Mouse (Mus musculus) neural tube, embryonic 14.5 days (tissue): ENCODE results near the gene RPS10-NUDT3. TPM values are rescaled to one million over a fixed set of nuclear protein-coding genes. Genes with fewer than 3 reads are reported as not detected.

Experiments
- ATAC-seq: fragments of 200-750 bp; cut with Nextera tagmentation; 2 replicates; pipeline ENCODE4 v1.8.0; 2017; ENCODE audit warnings: low read depth, mild to moderate bottlenecking, moderate TSS enrichment, moderate library complexity
- H3K27ac ChIP-seq: fragments of 300-500 bp; sonication (generic); 2 replicates; pipeline ENCODE4 v1.5.1; 2014; ENCODE audit warnings: low read depth, mild to moderate bottlenecking, control low read depth, low read length, moderate library complexity, mixed read lengths
- H3K27me3 ChIP-seq: fragments of 300-500 bp; sonication (generic); 2 replicates; pipeline ENCODE4 v1.6.1; 2014; ENCODE audit warnings: low read length; ENCODE audit not compliant: control insufficient read depth, insufficient read depth
- H3K36me3 ChIP-seq: fragments of 300-500 bp; sonication (generic); 2 replicates; pipeline ENCODE4 v1.6.1; 2014; ENCODE audit warnings: low read length, mixed read lengths; ENCODE audit not compliant: control insufficient read depth, insufficient read depth
- H3K4me1 ChIP-seq: fragments of 300-500 bp; sonication (generic); 2 replicates; pipeline ENCODE4 v1.6.1; 2014; ENCODE audit warnings: low read length; ENCODE audit not compliant: control insufficient read depth, insufficient read depth
- H3K4me2 ChIP-seq: fragments of 300-500 bp; sonication (generic); 2 replicates; pipeline ENCODE4 v1.6.1; 2014; ENCODE audit warnings: mild to moderate bottlenecking, low read depth, low read length, control low read depth
- H3K4me3 ChIP-seq: fragments of 300-500 bp; sonication (generic); 2 replicates; pipeline ENCODE4 v1.5.1; 2014; ENCODE audit warnings: low read depth, low read length, control low read depth, mixed read lengths
- H3K9ac ChIP-seq: fragments of 300-500 bp; sonication (generic); replicated peaks from 2 replicates; pipeline ENCODE4 v1.6.1; 2014; ENCODE audit warnings: low read depth, mild to moderate bottlenecking, control low read depth, low read length, mixed read lengths
- H3K9me3 ChIP-seq: fragments of 300-500 bp; sonication (generic); 2 replicates; pipeline ENCODE4 v1.6.1; 2016; ENCODE audit warnings: low read length; ENCODE audit not compliant: control insufficient read depth
- WGBS: fragments of 180-500 bp; shearing (Covaris S2); extraction: QIAGEN DNeasy Blood & Tissue Kit; methylation state at CpG from one replicate; pipeline ENCODE4 v1.1.7; 2014; 5-methylcytosine and 5-hydroxymethylcytosine counted together
- polyA plus RNA-seq: library from polyadenylated mRNA; unstranded; fragments of >200 nt; fragmentation: Nextera tagmentation; extraction: Ambion mirVana; gene quantifications from 2 replicates; pipeline ENCODE4 v1.2.1, GENCODE M21; 2014

The RPS10-NUDT3 gene
- polyA plus RNA-seq, 1 experiment from 2014 or later, result not detected

DNA sequence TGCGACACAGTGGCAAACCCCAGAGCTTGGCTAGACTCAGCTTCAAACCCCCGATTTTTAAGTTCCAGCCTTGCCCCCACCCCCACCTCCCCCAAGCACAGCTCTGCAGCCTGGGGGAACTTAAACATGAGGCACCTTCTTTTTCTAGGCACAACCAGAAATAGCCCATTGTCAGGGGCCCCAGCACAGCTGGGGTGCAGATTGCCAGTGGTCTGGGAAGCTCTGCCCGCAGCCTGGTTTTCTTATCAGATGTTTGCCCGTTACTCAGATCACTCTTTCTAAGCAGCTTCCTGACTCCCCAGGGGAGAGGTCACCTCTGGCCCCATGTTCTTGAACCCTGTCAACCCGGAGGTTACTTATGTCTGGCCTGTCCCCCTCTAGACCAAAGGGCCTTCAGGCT is 21.4 kb upstream of the RPS10-NUDT3 start:
- peak overlapping the region; percentile 66 for H3K4me3 ChIP-seq
- H3K27ac ChIP-seq, result no peak overlapping the region
- 15% methylated on average over 5 of the region's 5 CpGs for WGBS
- H3K4me1 ChIP-seq, result peaks cover 7% of the 10 kb centered on the region; the same call in 1 of the 2 replicates
- ATAC-seq, result no peak
- peak overlapping the region; percentile 71 for H3K9ac ChIP-seq
- H3K27me3 ChIP-seq, result no peaks in the 10 kb centered on the region
- H3K9me3 ChIP-seq, result no peaks in the 10 kb centered on the region
- H3K4me2 ChIP-seq, result peak overlapping the region; percentile 68
- H3K36me3 ChIP-seq, result no peaks in the 10 kb centered on the region

DNA sequence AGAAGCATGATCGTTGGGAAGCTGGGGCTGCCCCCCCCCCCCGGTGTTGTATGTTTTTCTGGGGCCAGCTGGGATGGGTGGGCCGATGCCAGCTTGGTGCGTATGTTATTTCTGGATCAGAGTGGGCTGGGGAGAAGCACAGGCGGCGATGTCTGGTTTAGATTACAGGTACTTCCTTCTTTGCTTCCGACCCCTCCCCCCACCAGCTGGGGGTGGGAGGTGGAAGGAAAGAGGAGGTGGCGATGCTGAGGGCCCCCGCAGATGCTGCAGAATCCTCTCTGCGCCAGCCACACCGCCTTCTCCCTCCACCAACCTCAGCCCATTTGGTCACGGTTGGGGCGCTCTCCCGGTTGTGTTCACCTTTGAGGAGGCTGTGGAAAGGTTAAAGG is 21.0 kb upstream of the RPS10-NUDT3 start:
- ATAC-seq, result peak; percentile 32; the same call in 1 of the 2 replicates
- Histone ChIP-seq H3K4me1 (peaks cover 7% of the 10 kb centered on the region; the same call in 1 of the 2 replicates), H3K36me3 (no peaks in the 10 kb centered on the region)

DNA sequence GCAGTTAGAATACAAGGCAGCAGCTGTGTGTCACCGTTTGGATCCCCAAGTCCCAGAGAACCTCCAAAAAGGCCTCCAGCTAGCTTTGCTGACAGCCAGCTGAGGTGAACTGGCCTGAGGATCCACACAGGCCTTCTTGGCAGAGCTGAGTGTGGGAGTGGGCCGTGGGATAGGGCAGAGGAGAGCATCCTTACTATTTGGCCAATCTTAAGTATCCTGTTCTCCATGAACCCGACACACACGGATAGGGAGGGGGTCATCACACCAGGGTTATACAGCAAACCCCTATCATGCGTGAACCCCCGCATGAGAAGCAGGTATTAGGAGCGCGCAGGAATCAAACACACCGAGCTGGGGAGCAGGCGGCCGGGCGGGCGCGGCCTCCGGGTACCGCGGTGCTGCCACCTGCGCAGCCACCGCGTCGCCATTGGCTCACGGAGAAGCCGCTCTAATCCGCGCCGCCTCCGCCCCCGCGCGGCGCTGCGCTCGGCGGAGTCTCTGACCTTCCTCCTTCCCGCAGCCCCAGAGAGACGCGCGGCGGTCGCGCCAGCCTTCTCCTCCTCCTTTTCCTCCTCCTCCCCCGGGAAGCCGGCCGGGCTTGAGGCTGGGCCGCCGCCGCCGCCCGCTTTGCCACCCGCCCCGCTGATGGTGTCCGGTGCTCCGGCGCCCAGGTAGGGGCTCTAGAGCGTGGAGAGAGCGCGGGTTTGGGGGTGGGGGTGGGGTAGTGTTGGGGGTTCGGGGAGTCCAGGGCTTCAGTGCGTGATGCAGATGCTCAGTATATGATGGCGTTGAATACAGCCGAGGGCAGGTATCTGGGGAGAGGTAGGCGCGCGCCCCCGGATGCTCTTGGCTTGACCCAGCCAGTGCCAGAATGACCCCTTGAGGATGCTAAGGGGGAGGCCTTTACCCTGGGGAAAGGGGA is 20.3 kb upstream of the RPS10-NUDT3 start, which contains the start of gene Pacsin1:
Gene Pacsin1, plus strand, starts transcription at position 421 of the 922 bp plus-strand sequence.
- peak within 1 kb of the TSS; percentile 68 for H3K4me2 ChIP-seq
- no peaks in the 10 kb centered on the region for H3K27me3 ChIP-seq
- 2% methylated on average over 48 of the region's 65 CpGs for WGBS
- peak; percentile 88 for ATAC-seq
- H3K36me3 ChIP-seq, result no peaks in the 10 kb centered on the region
- peak within 1 kb of the TSS; percentile 71 for H3K9ac ChIP-seq
- H3K9me3 ChIP-seq, result no peaks in the 10 kb centered on the region
- peak within 1 kb of the TSS; percentile 70; the same call in 1 of the 2 replicates for H3K27ac ChIP-seq
- H3K4me3 ChIP-seq, result peak within 1 kb of the TSS; percentile 66
- H3K4me1 ChIP-seq, result peaks cover 7% of the 10 kb centered on the region; the same call in 1 of the 2 replicates

More for the DNA sequence above, 21.0 kb upstream of the RPS10-NUDT3 start:
- Histone ChIP-seq H3K27me3 (no peaks in the 10 kb centered on the region), H3K4me2 (peak overlapping the region; percentile 68), H3K27ac (peak overlapping the region; percentile 70; the same call in 1 of the 2 replicates), H3K9ac (peak overlapping the region; percentile 71), H3K9me3 (no peaks in the 10 kb centered on the region), H3K4me3 (peak overlapping the region; percentile 66)
- 4% methylated on average over 14 of the region's 14 CpGs for WGBS

DNA sequence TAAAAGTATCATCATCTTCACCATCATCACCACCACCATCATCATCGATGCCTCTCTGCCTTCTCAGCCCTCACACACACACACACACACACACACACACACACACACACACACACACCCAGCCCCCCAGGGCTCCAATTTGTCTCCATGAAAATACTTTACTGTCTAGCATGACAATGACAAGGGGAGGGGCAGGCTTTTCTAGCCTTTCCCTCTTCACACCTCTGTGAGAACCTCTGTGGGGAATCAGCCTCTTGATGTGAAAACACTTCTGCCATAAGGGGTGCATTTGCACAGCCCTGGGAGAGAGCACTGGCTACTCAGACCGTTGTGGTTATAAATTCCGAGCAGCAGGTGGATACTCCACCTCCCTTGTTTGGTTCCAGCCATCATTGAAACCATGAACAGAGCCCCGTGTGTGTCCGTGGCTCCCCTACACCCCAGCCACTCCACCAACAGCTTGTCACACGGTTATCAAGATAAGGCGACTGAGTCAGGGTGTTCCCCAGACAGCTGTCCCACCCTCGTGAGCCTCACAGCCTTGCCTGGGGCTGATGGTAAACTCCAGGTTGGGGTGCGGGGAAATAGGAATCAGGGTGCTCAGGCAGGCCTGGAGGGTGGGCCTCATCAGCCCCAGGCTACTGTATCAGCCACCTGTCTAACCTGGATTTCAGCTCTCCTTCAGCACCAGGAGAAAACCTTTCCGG is 18.4 kb upstream of the RPS10-NUDT3 start:
- Histone ChIP-seq H3K27ac (no peak overlapping the region), H3K36me3 (no peaks in the 10 kb centered on the region), H3K4me1 (peaks cover 7% of the 10 kb centered on the region; the same call in 1 of the 2 replicates), H3K27me3 (no peaks in the 10 kb centered on the region), H3K9me3 (no peaks in the 10 kb centered on the region), H3K4me3 (no peak overlapping the region), H3K4me2 (no peak overlapping the region), H3K9ac (no peak overlapping the region)
- ATAC-seq, result no peak
- 51% methylated on average over 10 of the region's 10 CpGs for WGBS

DNA sequence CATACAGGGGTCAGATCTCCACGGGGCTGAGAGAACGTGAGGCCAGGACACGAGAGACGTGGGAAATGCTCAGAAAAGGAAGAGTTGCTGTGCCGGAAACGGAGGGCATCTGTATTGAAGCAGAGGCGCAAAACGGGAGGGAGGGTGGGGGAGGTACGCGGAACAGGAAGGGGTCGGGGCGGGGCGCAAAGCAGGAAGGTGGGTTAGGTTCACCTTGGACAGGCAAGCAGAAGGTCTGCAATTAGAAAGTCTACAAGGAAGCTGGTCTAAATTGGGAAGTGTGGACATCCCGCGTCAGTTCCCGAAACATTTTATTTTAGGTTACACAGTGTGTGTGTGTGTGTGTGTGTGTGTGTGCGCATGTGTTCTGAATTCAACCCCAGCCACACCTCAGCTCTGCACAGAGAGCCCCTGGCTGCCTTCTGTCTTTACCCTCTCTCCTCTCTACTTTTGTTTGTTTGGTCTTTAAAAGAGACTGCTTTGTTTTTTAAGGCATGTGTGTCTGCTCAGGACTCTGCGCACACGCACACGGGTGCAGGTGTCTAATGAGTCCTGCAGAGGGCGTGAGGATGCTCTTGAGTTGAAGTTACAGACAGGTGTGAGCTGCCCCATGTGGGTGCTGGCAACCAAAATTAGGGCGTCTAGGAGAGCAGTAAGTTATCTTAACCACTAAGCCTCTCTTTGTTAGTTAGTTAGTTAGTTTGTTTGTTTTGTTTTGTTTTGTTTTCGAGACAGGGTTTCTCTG is 17.2 kb upstream of the RPS10-NUDT3 start:
- H3K9me3 ChIP-seq, result no peaks in the 10 kb centered on the region
- H3K4me3 ChIP-seq, result no peak overlapping the region
- no peak overlapping the region for H3K4me2 ChIP-seq
- H3K9ac ChIP-seq, result no peak overlapping the region
- ATAC-seq, result no peak
- H3K27me3 ChIP-seq, result no peaks in the 10 kb centered on the region
- 85% methylated on average over 23 of the region's 23 CpGs for WGBS
- H3K4me1 ChIP-seq, result peaks cover 7% of the 10 kb centered on the region; the same call in 1 of the 2 replicates
- no peaks in the 10 kb centered on the region for H3K36me3 ChIP-seq
- H3K27ac ChIP-seq, result no peak overlapping the region

DNA sequence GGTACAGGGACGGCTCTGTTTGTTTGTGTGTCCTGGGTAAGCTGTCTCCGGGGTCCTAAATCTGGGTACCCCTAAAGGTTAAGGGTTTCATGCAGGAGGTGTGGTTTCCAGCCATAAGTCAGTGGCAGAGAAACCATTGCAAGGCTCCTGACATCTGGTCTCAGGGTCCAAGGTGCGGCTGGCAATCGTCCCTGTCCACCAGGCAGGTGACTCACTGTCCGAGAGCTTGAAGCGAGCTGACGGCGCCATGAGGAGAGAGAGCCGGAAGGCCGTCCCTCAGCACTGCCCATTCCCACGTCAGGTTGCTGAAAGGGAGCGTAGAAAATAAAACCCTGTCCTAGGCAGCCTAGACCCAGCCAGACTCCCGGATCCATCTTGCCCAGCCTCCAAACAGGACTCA is 15.6 kb upstream of the RPS10-NUDT3 start:
- H3K27ac ChIP-seq, result no peak overlapping the region
- H3K4me1 ChIP-seq, result no peaks in the 10 kb centered on the region
- no peaks in the 10 kb centered on the region for H3K36me3 ChIP-seq
- no peak overlapping the region for H3K9ac ChIP-seq
- no peak for ATAC-seq
- no peak overlapping the region for H3K4me2 ChIP-seq
- WGBS, result 79% methylated on average over 13 of the region's 13 CpGs
- H3K27me3 ChIP-seq, result no peaks in the 10 kb centered on the region
- H3K9me3 ChIP-seq, result no peaks in the 10 kb centered on the region
- no peak overlapping the region for H3K4me3 ChIP-seq

DNA sequence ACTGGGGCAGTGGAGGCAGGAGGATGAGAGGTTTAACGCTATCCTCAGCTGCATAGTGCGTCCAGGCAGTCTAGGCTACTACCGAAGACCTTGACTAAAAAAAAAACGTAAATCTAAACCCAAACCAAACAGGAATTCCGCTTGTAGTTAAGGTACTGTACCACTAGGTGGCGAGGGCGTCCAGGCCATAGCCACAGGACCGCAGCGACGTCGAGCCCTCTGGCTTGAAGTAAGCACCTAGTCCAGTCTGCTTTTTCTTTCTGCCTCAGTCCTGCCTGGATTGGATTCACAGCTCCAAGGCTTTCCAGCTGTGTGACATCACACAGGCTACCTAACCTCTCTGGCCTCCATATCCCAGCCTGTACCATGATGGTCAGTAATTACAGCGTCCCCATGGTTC is 15.1 kb upstream of the RPS10-NUDT3 start:
- no peak overlapping the region for H3K4me2 ChIP-seq
- no peak overlapping the region for H3K27ac ChIP-seq
- H3K9me3 ChIP-seq, result no peaks in the 10 kb centered on the region
- H3K4me1 ChIP-seq, result no peaks in the 10 kb centered on the region
- H3K4me3 ChIP-seq, result no peak overlapping the region
- no peaks in the 10 kb centered on the region for H3K27me3 ChIP-seq
- WGBS, result 14% methylated on average over 12 of the region's 12 CpGs
- no peak for ATAC-seq
- no peak overlapping the region for H3K9ac ChIP-seq
- H3K36me3 ChIP-seq, result no peaks in the 10 kb centered on the region

DNA sequence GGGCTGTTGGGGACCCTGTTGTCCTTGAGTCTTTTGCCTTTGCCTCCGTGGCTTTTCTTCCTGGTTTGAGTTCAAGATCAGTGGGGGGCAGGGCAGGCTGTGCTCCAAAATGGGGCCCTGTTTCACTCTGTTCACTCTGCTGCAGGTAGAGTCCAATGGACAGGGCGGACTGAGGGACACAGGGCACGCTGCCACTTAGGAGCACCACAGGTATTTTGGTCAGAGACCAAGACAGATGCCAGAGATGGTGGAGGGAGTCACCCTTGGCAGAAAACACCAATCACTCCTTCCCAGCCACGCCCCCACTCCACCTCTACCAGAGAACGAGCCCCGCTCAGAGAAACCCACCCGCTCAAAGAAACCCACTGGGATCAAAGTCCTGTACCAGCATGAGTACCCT is 10.8 kb upstream of the RPS10-NUDT3 start:
- Histone ChIP-seq H3K4me3 (no peak overlapping the region), H3K4me1 (peaks cover 10% of the 10 kb centered on the region; the same call in 1 of the 2 replicates), H3K9ac (no peak overlapping the region), H3K27ac (no peak overlapping the region), H3K27me3 (no peaks in the 10 kb centered on the region), H3K9me3 (no peaks in the 10 kb centered on the region), H3K36me3 (no peaks in the 10 kb centered on the region), H3K4me2 (no peak overlapping the region)
- ATAC-seq, result no peak
- WGBS, result 37% methylated on average over 7 of the region's 7 CpGs
